Mouse (Mus musculus): ENCODE measurements at regions not wholly inside any gene's neighbourhood (a gene's known extent, or its start where the extent isn't known, plus 50 kb on each side); places are given as distances from the start of the nearest gene placed in this dataset.
A peak's percentile ranks its signal among the peaks of the same experiment; 100 is the strongest.

DNA sequence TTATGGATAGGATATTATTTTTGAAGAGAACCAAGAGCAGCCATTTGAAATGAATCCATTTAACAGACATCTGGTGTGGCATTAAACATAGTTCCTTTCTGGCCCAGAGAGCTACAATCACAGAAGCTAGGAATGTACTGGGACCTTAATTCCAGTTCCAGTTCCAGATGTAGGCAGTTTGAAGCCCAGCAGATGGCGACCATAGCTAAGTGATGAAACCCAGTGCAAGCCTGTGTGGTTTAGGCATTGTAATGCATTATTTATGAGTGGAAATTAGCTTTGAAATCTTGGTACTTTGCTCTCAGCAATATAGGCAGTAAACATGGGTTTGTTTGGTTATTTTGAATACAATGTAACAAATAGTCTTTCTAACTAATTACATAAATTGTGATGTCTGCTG is 256.8 kb downstream of the Fam181b start:
- peak in 1 of 2 experiments; percentile 5; a peak in 1 of 4 replicates for TF ChIP-seq CTCF (conservative IDR thresholded peaks at IDR 0.05 in 1 of 2, IDR thresholded peaks at IDR 0.05 in 1 of 2; ENCODE audit: low read depth in 2 of 2, low read length in 2 of 2)
- TF ChIP-seq MAX (IDR thresholded peaks at IDR 0.05; ENCODE audit: low read length): no peak
- TF ChIP-seq ELF1 (IDR thresholded peaks at IDR 0.05; ENCODE audit: low read depth, low read length): no peak
- no peak for TF ChIP-seq IRF4 (IDR thresholded peaks at IDR 0.05; ENCODE audit: low read depth, low read length)
- TF ChIP-seq MAFK (IDR thresholded peaks at IDR 0.05; ENCODE audit: insufficient replicate concordance, low read length): no peak

Measured in CH12.LX (cell line).